ENCODE assay signal across 8 mouse cellular contexts in the genomic region with DNA sequence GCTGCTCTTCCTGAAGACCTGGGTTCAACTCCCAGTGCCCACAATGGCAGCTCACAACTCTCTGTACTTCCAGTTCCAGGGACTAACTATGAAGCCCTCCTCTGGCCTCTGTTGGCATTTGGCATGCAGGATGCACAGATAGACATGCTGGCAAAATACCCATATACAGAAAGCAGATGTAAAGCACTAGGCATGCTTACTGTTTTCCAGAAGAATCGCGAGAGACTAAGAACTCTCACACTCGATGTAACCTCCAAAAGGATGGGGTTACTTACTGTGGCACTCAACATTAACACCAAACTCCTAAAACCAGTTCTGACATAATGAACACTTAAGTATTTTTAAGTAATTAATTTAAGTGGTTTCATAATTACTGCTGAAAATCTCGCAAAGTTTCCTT. TPM values are rescaled to one million over a fixed set of nuclear protein-coding genes. Genes with fewer than 3 reads are reported as not detected.
DNase-seq lines count a peak whose midpoint lies in the region; ATAC-seq lines count a peak whose summit lies in the region.

No protein-coding gene starts in this region.

- peak overlapping the region; percentile 83 for H3K9ac ChIP-seq in kidney, embryonic 15.5 days
- H3K9ac ChIP-seq in hindbrain, embryonic 12.5 days = peak overlapping the region; percentile 96
- peak overlapping the region; percentile 85 for H3K9ac ChIP-seq in midbrain, embryonic 13.5 days (replicated peaks)

- peaks cover 17% of the 10 kb centered on the region for H3K4me1 ChIP-seq in kidney, embryonic 15.5 days
- H3K4me1 ChIP-seq in hindbrain, embryonic 12.5 days = peaks cover 14% of the 10 kb centered on the region
- peaks cover 33% of the 10 kb centered on the region for H3K4me1 ChIP-seq in midbrain, embryonic 13.5 days (replicated peaks)

- peak overlapping the region; percentile 86 for H3K4me3 ChIP-seq in kidney, embryonic 15.5 days (replicated peaks)
- H3K4me3 ChIP-seq in hindbrain, embryonic 12.5 days = peak overlapping the region; percentile 86
- H3K4me3 ChIP-seq in midbrain, embryonic 13.5 days (replicated peaks) = peak overlapping the region; percentile 78

- no peak for DNase-seq in kidney, adult 18-20 months
- DNase-seq in NIH3T3 (ENCODE audit: low read depth) = peak; percentile 51
- DNase-seq in adrenal gland, postnatal 10 days = no peak
- DNase-seq in gastrocnemius, postnatal 4 days (ENCODE audit: low spot score in 2 of 2) = no peak
- DNase-seq in frontal cortex, adult 2 months (ENCODE audit: extremely low spot score in 1 of 2, low spot score in 1 of 2) = no peak

- H3K9me3 ChIP-seq in kidney, embryonic 15.5 days (replicated peaks) = no peaks in the 10 kb centered on the region
- H3K9me3 ChIP-seq in hindbrain, embryonic 12.5 days (replicated peaks) = no peaks in the 10 kb centered on the region
- H3K9me3 ChIP-seq in midbrain, embryonic 13.5 days = no peaks in the 10 kb centered on the region

- 44% methylated on average over 4 of the region's 4 CpGs for WGBS in kidney, embryonic 15.5 days
- WGBS in hindbrain, embryonic 12.5 days = 69% methylated on average over 4 of the region's 4 CpGs
- 75% methylated on average over 4 of the region's 4 CpGs for WGBS in midbrain, embryonic 13.5 days

- H3K27me3 ChIP-seq in kidney, embryonic 15.5 days = no peaks in the 10 kb centered on the region
- 0 out of 2 replicates have a peak, but pooled peaks cover 3% of the 10 kb centered on the region for H3K27me3 ChIP-seq in hindbrain, embryonic 12.5 days
- no peaks in the 10 kb centered on the region for H3K27me3 ChIP-seq in midbrain, embryonic 13.5 days

- H3K36me3 ChIP-seq in kidney, embryonic 15.5 days = peaks cover 41% of the 10 kb centered on the region
- H3K36me3 ChIP-seq in hindbrain, embryonic 12.5 days = peaks cover 12% of the 10 kb centered on the region; the same call in 1 of the 2 replicates
- H3K36me3 ChIP-seq in midbrain, embryonic 13.5 days = peaks cover 30% of the 10 kb centered on the region

- no peak for ATAC-seq in kidney, embryonic 15.5 days (replicated peaks; ENCODE audit: low FRiP score)
- no peak for ATAC-seq in hindbrain, embryonic 12.5 days (ENCODE audit: low FRiP score)
- no peak for ATAC-seq in midbrain, embryonic 13.5 days

- peak overlapping the region; percentile 94 for H3K27ac ChIP-seq in kidney, embryonic 15.5 days
- H3K27ac ChIP-seq in hindbrain, embryonic 12.5 days = peak overlapping the region; percentile 94
- H3K27ac ChIP-seq in midbrain, embryonic 13.5 days = peak overlapping the region; percentile 95

- H3K4me2 ChIP-seq in kidney, embryonic 15.5 days = peak overlapping the region; percentile 67
- peak overlapping the region; percentile 77 for H3K4me2 ChIP-seq in hindbrain, embryonic 12.5 days (replicated peaks)
- H3K4me2 ChIP-seq in midbrain, embryonic 13.5 days (replicated peaks) = peak overlapping the region; percentile 82

RNA-seq across cellular contexts. Expression of a gene that starts 0.9 kb away (rescaled TPM):
- 91.2 and 91.8 TPM in 2 replicates for polyA plus RNA-seq in kidney, embryonic 15.5 days (2015; fragmentation: Nextera tagmentation; extraction: Ambion mirVana)
- polyA plus RNA-seq in hindbrain, embryonic 12.5 days (2016; fragmentation: Nextera tagmentation; extraction: Ambion mirVana) = 111 and 119 TPM in 2 replicates
- polyA plus RNA-seq in midbrain, embryonic 13.5 days (2015; fragmentation: Nextera tagmentation; extraction: Ambion mirVana) = 146 and 161 TPM in 2 replicates
- 10 to 100 TPM; 83.3 to 85.0 TPM for total RNA-seq in adrenal gland, postnatal 10 days (2021)
- 10 to 100 TPM; 40.8 to 44.7 TPM for total RNA-seq in gastrocnemius, postnatal 4 days (2021)
- 180 and 211 TPM in 2 replicates for polyA plus RNA-seq in frontal cortex, adult 2 months (2012; rRNA removed)

RNA-seq across cellular contexts. Expression of a gene that starts 6.4 kb away (rescaled TPM):
- 105 and 114 TPM in 2 replicates for polyA plus RNA-seq in kidney, embryonic 15.5 days (2015; fragmentation: Nextera tagmentation; extraction: Ambion mirVana)
- 106 and 118 TPM in 2 replicates for polyA plus RNA-seq in hindbrain, embryonic 12.5 days (2016; fragmentation: Nextera tagmentation; extraction: Ambion mirVana)
- polyA plus RNA-seq in midbrain, embryonic 13.5 days (2015; fragmentation: Nextera tagmentation; extraction: Ambion mirVana) = 109 and 120 TPM in 2 replicates
- total RNA-seq in adrenal gland, postnatal 10 days (2021) = 10 to 100 TPM; 33.8 to 50.0 TPM
- total RNA-seq in gastrocnemius, postnatal 4 days (2021) = 10 to 100 TPM; 32.4 to 41.1 TPM
- polyA plus RNA-seq in frontal cortex, adult 2 months (2012; rRNA removed) = 105 and 114 TPM in 2 replicates

RNA-seq across cellular contexts. Expression of a gene that starts 35.3 kb away (rescaled TPM):
- polyA plus RNA-seq in kidney, embryonic 15.5 days (2015; fragmentation: Nextera tagmentation; extraction: Ambion mirVana) = 70.5 and 75.2 TPM in 2 replicates
- 52.0 and 62.5 TPM in 2 replicates for polyA plus RNA-seq in hindbrain, embryonic 12.5 days (2016; fragmentation: Nextera tagmentation; extraction: Ambion mirVana)
- polyA plus RNA-seq in midbrain, embryonic 13.5 days (2015; fragmentation: Nextera tagmentation; extraction: Ambion mirVana) = 38.4 and 40.0 TPM in 2 replicates
- total RNA-seq in adrenal gland, postnatal 10 days (2021) = 10 to 100 TPM; 86.8 to 88.6 TPM
- 10 to 100 TPM; 53.0 to 68.1 TPM for total RNA-seq in gastrocnemius, postnatal 4 days (2021)
- polyA plus RNA-seq in frontal cortex, adult 2 months (2012; rRNA removed) = 55.1 and 61.7 TPM in 2 replicates

RNA-seq across cellular contexts. Expression of a gene that starts 47.1 kb away (rescaled TPM):
- 33.5 and 34.4 TPM in 2 replicates for polyA plus RNA-seq in kidney, embryonic 15.5 days (2015; fragmentation: Nextera tagmentation; extraction: Ambion mirVana)
- polyA plus RNA-seq in hindbrain, embryonic 12.5 days (2016; fragmentation: Nextera tagmentation; extraction: Ambion mirVana) = 21.9 and 22.0 TPM in 2 replicates
- 17.9 and 18.2 TPM in 2 replicates for polyA plus RNA-seq in midbrain, embryonic 13.5 days (2015; fragmentation: Nextera tagmentation; extraction: Ambion mirVana)
- 10 to 100 TPM; 11.1 to 13.5 TPM for total RNA-seq in adrenal gland, postnatal 10 days (2021)
- total RNA-seq in gastrocnemius, postnatal 4 days (2021) = 1 to 10 TPM; 8.1 to 8.3 TPM
- polyA plus RNA-seq in frontal cortex, adult 2 months (2012; rRNA removed) = 8.1 and 8.3 TPM in 2 replicates

RNA-seq across cellular contexts. Expression of a gene that starts 48.5 kb away (rescaled TPM):
- 79.3 and 79.4 TPM in 2 replicates for polyA plus RNA-seq in kidney, embryonic 15.5 days (2015; fragmentation: Nextera tagmentation; extraction: Ambion mirVana)
- 108 and 121 TPM in 2 replicates for polyA plus RNA-seq in hindbrain, embryonic 12.5 days (2016; fragmentation: Nextera tagmentation; extraction: Ambion mirVana)
- polyA plus RNA-seq in midbrain, embryonic 13.5 days (2015; fragmentation: Nextera tagmentation; extraction: Ambion mirVana) = 104 and 107 TPM in 2 replicates
- 10 to 100 TPM; 45.3 to 45.6 TPM for total RNA-seq in adrenal gland, postnatal 10 days (2021)
- 10 to 100 TPM; 67.4 to 71.8 TPM for total RNA-seq in gastrocnemius, postnatal 4 days (2021)
- polyA plus RNA-seq in frontal cortex, adult 2 months (2012; rRNA removed) = 46.1 and 53.5 TPM in 2 replicates
